Mouse (Mus musculus) hindlimb bud, embryonic 11.5 days (tissue): Measurements from ENCODE around the gene Llcfc1.

Experiments
- DNase-seq: peaks from one replicate; pipeline ENCODE4 v3.0.0-alpha.2; 2012; ENCODE audit warnings: low read depth, low spot score; ENCODE audit errors: extremely low spot score

Gene Llcfc1

GRCm38 (mm10) chr6:41702928-41703327, 18.7 kb downstream of the Llcfc1 start:
- no peak for DNase-seq

- DNase-seq: no peak
These were observed 19.9 kb downstream of the Llcfc1 start, which contains the start of gene Kel for GRCm38 (mm10) chr6:41704123-41704522. Gene Kel, minus strand, starts transcription at chr6:41704339.

GRCm38 (mm10) chr6:41706275-41706674, 22.0 kb downstream of the Llcfc1 start:
- DNase-seq: no peak

- no peak for DNase-seq
These were observed 26.1 kb downstream of the Llcfc1 start for GRCm38 (mm10) chr6:41710281-41710680.

- DNase-seq: no peak
These were observed 37.2 kb downstream of the Llcfc1 start for GRCm38 (mm10) chr6:41721430-41721829.

- no peak for DNase-seq
These were observed 43.9 kb downstream of the Llcfc1 start for GRCm38 (mm10) chr6:41727989-41728609.

GRCm38 (mm10) chr6:41734719-41735470, 50.7 kb downstream of the Llcfc1 start:
- no peak for DNase-seq
